Mouse (Mus musculus) kidney, embryonic 14.5 days (tissue): Measurements from ENCODE around the gene 8030411F24Rik. TPM values are rescaled to one million over a fixed set of nuclear protein-coding genes. Genes with fewer than 3 reads are reported as not detected.

Experiments used
- polyA plus RNA-seq: library from polyadenylated mRNA; unstranded; fragments of >200 nt; fragmentation: Nextera tagmentation; extraction: Ambion mirVana; gene quantifications from 2 replicates; pipeline ENCODE4 v1.2.1, GENCODE M21; 2014

8030411F24Rik gene
- polyA plus RNA-seq, 1 experiment from 2014 or later: not detected

Other genes with a start within 250 kb of the 8030411F24Rik start
- 109 and 136 TPM in 2 replicates for gene Nxt1, start 109.4 kb upstream of the 8030411F24Rik start, polyA plus RNA-seq
- gene Gzf1, start 101.0 kb upstream of the 8030411F24Rik start, polyA plus RNA-seq: 13.8 and 25.9 TPM in 2 replicates
- 1.8 and 2.7 TPM in 2 replicates for gene Napb, start 49.5 kb upstream of the 8030411F24Rik start, polyA plus RNA-seq
- gene Cstl1, start 31.7 kb upstream of the 8030411F24Rik start, polyA plus RNA-seq: not detected in 2 replicates
- not detected in 2 replicates for gene Cst11, start 10.5 kb upstream of the 8030411F24Rik start, polyA plus RNA-seq
- not detected in 2 replicates for gene Cst12, start 7.4 kb downstream of the 8030411F24Rik start, polyA plus RNA-seq
- not detected in 2 replicates for gene Cst8, start 16.8 kb downstream of the 8030411F24Rik start, polyA plus RNA-seq
- gene Cst13, start 38.1 kb downstream of the 8030411F24Rik start, polyA plus RNA-seq: not detected in 2 replicates
- not detected in 2 replicates for gene Cst9, start 53.1 kb downstream of the 8030411F24Rik start, polyA plus RNA-seq
- gene 9230104L09Rik, start 83.0 kb downstream of the 8030411F24Rik start, polyA plus RNA-seq: not detected in 2 replicates
- gene Cst3, start 93.7 kb downstream of the 8030411F24Rik start, polyA plus RNA-seq: 391 and 459 TPM in 2 replicates
- not detected in 2 replicates for gene Gm1330, start 221.2 kb downstream of the 8030411F24Rik start, polyA plus RNA-seq
- gene Gm10750, start 235.2 kb downstream of the 8030411F24Rik start, polyA plus RNA-seq: not detected in 2 replicates